Mouse (Mus musculus) adrenal gland, adult 18-20 months (tissue): ENCODE measurements around the gene Ank3. TPM values are rescaled to one million over a fixed set of nuclear protein-coding genes. Genes with fewer than 3 reads are reported as not detected.

Experiments
- DNase-seq, 2 experiments: peaks; one replicate each; pipeline ENCODE4 v3.0.0; 2021 to 2022; ENCODE audit warnings: low spot score in 2 of 2
- total RNA-seq, 2 experiments: library from RNA; stranded (reverse); gene quantifications; 1 replicate in 1 of 2; 2 replicates in 1 of 2; pipeline ENCODE4 v1.2.3; 2021

The Ank3 gene
- total RNA-seq, 2 experiments from 2014 or later = 10.1 to 11.7 TPM

- no peak for DNase-seq
Observed at GRCm38 (mm10) chr10:69405431-69405830, 6.9 kb downstream of the Ank3 start.

- DNase-seq = no peak
Observed at GRCm38 (mm10) chr10:69414888-69415287, 16.3 kb downstream of the Ank3 start.

- no peak for DNase-seq
Observed at GRCm38 (mm10) chr10:69418716-69419115, 20.1 kb downstream of the Ank3 start.

- DNase-seq = no peak
Observed at GRCm38 (mm10) chr10:69420306-69420705, 21.7 kb downstream of the Ank3 start.

GRCm38 (mm10) chr10:69424051-69424450 is 25.5 kb downstream of the Ank3 start:
- DNase-seq = no peak

GRCm38 (mm10) chr10:69430138-69430537 is 31.6 kb downstream of the Ank3 start:
- no peak for DNase-seq

GRCm38 (mm10) chr10:69431101-69431500 is 32.5 kb downstream of the Ank3 start:
- DNase-seq = no peak

- no peak for DNase-seq
Observed at GRCm38 (mm10) chr10:69435213-69435612, 36.6 kb downstream of the Ank3 start.

- no peak for DNase-seq
Observed at GRCm38 (mm10) chr10:69439449-69439848, 40.9 kb downstream of the Ank3 start.

- no peak for DNase-seq
Observed at GRCm38 (mm10) chr10:69444546-69444945, 46.0 kb downstream of the Ank3 start.

- no peak for DNase-seq
Observed at GRCm38 (mm10) chr10:69445951-69446350, 47.4 kb downstream of the Ank3 start.

GRCm38 (mm10) chr10:69446566-69446965 is 48.0 kb downstream of the Ank3 start:
- no peak for DNase-seq

GRCm38 (mm10) chr10:69447308-69447707 is 48.7 kb downstream of the Ank3 start:
- DNase-seq = no peak

GRCm38 (mm10) chr10:69448174-69448573 is 49.6 kb downstream of the Ank3 start:
- no peak for DNase-seq

GRCm38 (mm10) chr10:69451006-69451405 is 52.4 kb downstream of the Ank3 start:
- DNase-seq = no peak

- peak; percentile 34 to 52 for DNase-seq
Observed at GRCm38 (mm10) chr10:69452180-69452977, 53.8 kb downstream of the Ank3 start.

GRCm38 (mm10) chr10:69453531-69453930 is 55.0 kb downstream of the Ank3 start:
- no peak for DNase-seq

GRCm38 (mm10) chr10:69454480-69454879 is 55.9 kb downstream of the Ank3 start:
- no peak for DNase-seq

- DNase-seq = no peak
Observed at GRCm38 (mm10) chr10:69464826-69465225, 66.3 kb downstream of the Ank3 start.

GRCm38 (mm10) chr10:69465558-69466200 is 67.1 kb downstream of the Ank3 start:
- DNase-seq = no peak

- DNase-seq = no peak
Observed at GRCm38 (mm10) chr10:69466201-69466585, 67.6 kb downstream of the Ank3 start.

- no peak for DNase-seq
Observed at GRCm38 (mm10) chr10:69466586-69466985, 68.0 kb downstream of the Ank3 start.

- no peak for DNase-seq
Observed at GRCm38 (mm10) chr10:69467182-69467581, 68.6 kb downstream of the Ank3 start.
